Mouse (Mus musculus) neural tube, embryonic 12.5 days (tissue): ENCODE data around the gene Ccdc91. TPM values are rescaled to one million over a fixed set of nuclear protein-coding genes. Genes with fewer than 3 reads are reported as not detected.

ENCODE experiments used
- ATAC-seq: fragments of 200-750 bp; cut with Nextera tagmentation; 2 replicates; pipeline ENCODE4 v1.8.0; 2017; ENCODE audit warnings: low read depth, mild to moderate bottlenecking, moderate TSS enrichment, moderate library complexity; ENCODE audit not compliant: low FRiP score
- H3K27ac ChIP-seq: fragments of 300-500 bp; sonication (generic); 2 replicates; pipeline ENCODE4 v1.5.1; 2016
- H3K27me3 ChIP-seq: fragments of 300-500 bp; sonication (generic); replicated peaks from 2 replicates; pipeline ENCODE4 v1.6.1; 2016; ENCODE audit warnings: mild to moderate bottlenecking
- H3K36me3 ChIP-seq: fragments of 300-500 bp; sonication (generic); 2 replicates; pipeline ENCODE4 v1.6.1; 2016; ENCODE audit warnings: mild to moderate bottlenecking
- H3K4me1 ChIP-seq: fragments of 300-500 bp; sonication (generic); 2 replicates; pipeline ENCODE4 v1.6.1; 2016
- H3K4me2 ChIP-seq: fragments of 300-500 bp; sonication (generic); replicated peaks from 2 replicates; pipeline ENCODE4 v1.6.1; 2016; ENCODE audit warnings: mild to moderate bottlenecking
- H3K4me3 ChIP-seq: fragments of 300-500 bp; sonication (generic); 2 replicates; pipeline ENCODE4 v1.5.1; 2016
- H3K9ac ChIP-seq: fragments of 300-500 bp; sonication (generic); 2 replicates; pipeline ENCODE4 v1.6.1; 2016; ENCODE audit warnings: mild to moderate bottlenecking
- H3K9me3 ChIP-seq: fragments of 300-500 bp; sonication (generic); 2 replicates; pipeline ENCODE4 v1.6.1; 2016; ENCODE audit warnings: mild to moderate bottlenecking
- WGBS: fragments of 180-500 bp; shearing (Covaris S2); methylation state at CpG from one replicate; pipeline ENCODE4 v1.1.7; 2016; 5-methylcytosine and 5-hydroxymethylcytosine counted together
- polyA plus RNA-seq: library from polyadenylated mRNA; unstranded; fragments of >200 nt; fragmentation: Nextera tagmentation; extraction: Ambion mirVana; gene quantifications from 2 replicates; pipeline ENCODE4 v1.2.1, GENCODE M21; 2016

The Ccdc91 gene
- polyA plus RNA-seq, 1 experiment from 2014 or later: 39.2 TPM

DNA sequence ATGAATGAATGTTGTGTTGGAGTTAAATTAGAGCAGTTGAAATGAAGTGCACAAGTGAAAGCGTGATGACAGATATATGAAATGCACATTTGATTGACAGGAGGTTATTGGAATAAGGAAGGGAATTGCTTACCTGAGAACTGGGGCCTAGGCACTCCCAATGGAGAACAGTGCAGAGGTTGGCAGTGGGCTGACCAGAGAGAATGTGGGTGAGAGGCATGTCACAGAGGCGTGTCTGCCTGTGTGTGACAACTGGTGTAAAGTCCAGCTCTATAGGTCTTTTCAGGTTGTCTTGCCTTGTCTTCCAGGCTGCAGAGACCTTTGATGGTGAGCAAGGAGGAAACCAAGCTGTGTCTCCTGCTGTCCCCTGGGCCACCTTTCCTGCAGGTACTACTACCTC, 34.9 kb downstream of the Ccdc91 start:
- no peak for ATAC-seq
- no peaks in the 10 kb centered on the region for H3K4me1 ChIP-seq
- H3K9me3 ChIP-seq: no peaks in the 10 kb centered on the region
- no peak overlapping the region for H3K4me2 ChIP-seq
- no peak overlapping the region for H3K27ac ChIP-seq
- H3K27me3 ChIP-seq: no peaks in the 10 kb centered on the region
- H3K9ac ChIP-seq: no peak overlapping the region
- no peaks in the 10 kb centered on the region for H3K36me3 ChIP-seq
- WGBS: 91% methylated on average over 2 of the region's 2 CpGs
- H3K4me3 ChIP-seq: no peak overlapping the region

GRCm38 (mm10) chr6:147517909-147518308, 42.3 kb downstream of the Ccdc91 start:
- WGBS: 89% methylated on average over 8 of the region's 8 CpGs
- no peaks in the 10 kb centered on the region for H3K36me3 ChIP-seq
- H3K4me3 ChIP-seq: no peak overlapping the region
- H3K4me1 ChIP-seq: no peaks in the 10 kb centered on the region
- no peaks in the 10 kb centered on the region for H3K27me3 ChIP-seq
- no peak overlapping the region for H3K27ac ChIP-seq
- ATAC-seq: no peak
- H3K9ac ChIP-seq: no peak overlapping the region
- H3K9me3 ChIP-seq: no peaks in the 10 kb centered on the region
- no peak overlapping the region for H3K4me2 ChIP-seq

GRCm38 (mm10) chr6:147525236-147525635, 49.6 kb downstream of the Ccdc91 start:
- H3K4me2 ChIP-seq: no peak overlapping the region
- no peak for ATAC-seq
- no peaks in the 10 kb centered on the region for H3K4me1 ChIP-seq
- H3K9ac ChIP-seq: no peak overlapping the region
- no peaks in the 10 kb centered on the region for H3K27me3 ChIP-seq
- no peak overlapping the region for H3K4me3 ChIP-seq
- no peaks in the 10 kb centered on the region for H3K36me3 ChIP-seq
- no peaks in the 10 kb centered on the region for H3K9me3 ChIP-seq
- no peak overlapping the region for H3K27ac ChIP-seq

DNA sequence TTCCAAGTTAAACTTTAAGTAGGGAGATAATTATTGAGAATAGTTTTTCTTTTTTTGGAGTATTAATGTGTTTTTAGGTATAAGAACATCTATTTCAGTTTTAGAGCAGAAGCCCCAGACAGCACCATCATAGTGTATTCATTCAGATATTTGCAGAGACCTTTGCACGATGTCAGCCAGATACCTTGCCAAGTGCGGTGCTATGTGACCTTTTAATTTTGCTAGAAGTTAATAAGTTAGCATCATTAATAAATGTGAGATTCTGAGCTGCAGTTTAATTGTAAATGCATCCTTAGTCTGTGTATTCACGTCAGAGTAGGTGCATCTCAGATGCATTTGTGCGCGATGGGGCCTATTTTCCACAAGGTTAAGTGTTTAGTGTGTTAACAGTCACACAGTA, 59.3 kb downstream of the Ccdc91 start:
- H3K9me3 ChIP-seq: no peaks in the 10 kb centered on the region
- no peak overlapping the region for H3K4me3 ChIP-seq
- H3K36me3 ChIP-seq: 0 out of 2 replicates have a peak, but pooled peaks cover 3% of the 10 kb centered on the region
- ATAC-seq: no peak
- 96% methylated on average over 5 of the region's 5 CpGs for WGBS
- no peak overlapping the region for H3K4me2 ChIP-seq
- no peak overlapping the region for H3K27ac ChIP-seq
- no peaks in the 10 kb centered on the region for H3K27me3 ChIP-seq
- no peak overlapping the region for H3K9ac ChIP-seq
- no peaks in the 10 kb centered on the region for H3K4me1 ChIP-seq

GRCm38 (mm10) chr6:147538236-147538635, 62.6 kb downstream of the Ccdc91 start:
- Histone ChIP-seq H3K9me3 (no peaks in the 10 kb centered on the region), H3K4me2 (no peak overlapping the region), H3K4me3 (no peak overlapping the region), H3K27ac (no peak overlapping the region), H3K36me3 (0 out of 2 replicates have a peak, but pooled peaks cover 3% of the 10 kb centered on the region), H3K9ac (no peak overlapping the region), H3K27me3 (no peaks in the 10 kb centered on the region), H3K4me1 (no peaks in the 10 kb centered on the region)
- no peak for ATAC-seq
- 92% methylated on average over 5 of the region's 5 CpGs for WGBS

GRCm38 (mm10) chr6:147539056-147539600, 63.5 kb downstream of the Ccdc91 start:
- Histone ChIP-seq H3K9me3 (no peaks in the 10 kb centered on the region), H3K27ac (no peak overlapping the region), H3K9ac (no peak overlapping the region), H3K4me3 (no peak overlapping the region), H3K4me2 (no peak overlapping the region), H3K4me1 (no peaks in the 10 kb centered on the region), H3K27me3 (no peaks in the 10 kb centered on the region), H3K36me3 (0 out of 2 replicates have a peak, but pooled peaks cover 3% of the 10 kb centered on the region)
- 85% methylated on average over 7 of the region's 7 CpGs for WGBS
- ATAC-seq: no peak

DNA sequence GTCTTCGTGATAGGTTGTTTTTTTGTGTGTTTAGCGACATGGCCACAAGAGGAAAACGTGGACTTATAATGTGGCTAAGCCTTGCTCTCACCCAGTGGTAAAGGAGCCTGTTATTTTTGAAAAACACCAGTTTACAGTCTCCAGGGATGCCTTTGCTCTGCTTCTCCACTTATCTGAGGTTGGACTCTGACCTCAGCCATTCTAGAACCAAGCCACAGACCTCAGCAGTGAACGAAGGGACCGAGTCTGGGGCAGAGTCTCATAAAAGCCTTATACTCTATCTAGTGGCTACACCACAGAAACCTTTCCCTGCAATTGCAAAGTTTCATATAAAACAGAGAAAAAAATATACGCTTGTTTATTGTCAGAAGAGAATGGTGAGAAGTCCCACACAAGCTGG, 65.3 kb downstream of the Ccdc91 start:
- Histone ChIP-seq H3K27me3 (no peaks in the 10 kb centered on the region), H3K9me3 (no peaks in the 10 kb centered on the region), H3K27ac (no peak overlapping the region), H3K36me3 (no peaks in the 10 kb centered on the region), H3K4me3 (no peak overlapping the region), H3K9ac (no peak overlapping the region), H3K4me2 (no peak overlapping the region), H3K4me1 (no peaks in the 10 kb centered on the region)
- WGBS: 92% methylated on average over 6 of the region's 6 CpGs
- ATAC-seq: no peak

DNA sequence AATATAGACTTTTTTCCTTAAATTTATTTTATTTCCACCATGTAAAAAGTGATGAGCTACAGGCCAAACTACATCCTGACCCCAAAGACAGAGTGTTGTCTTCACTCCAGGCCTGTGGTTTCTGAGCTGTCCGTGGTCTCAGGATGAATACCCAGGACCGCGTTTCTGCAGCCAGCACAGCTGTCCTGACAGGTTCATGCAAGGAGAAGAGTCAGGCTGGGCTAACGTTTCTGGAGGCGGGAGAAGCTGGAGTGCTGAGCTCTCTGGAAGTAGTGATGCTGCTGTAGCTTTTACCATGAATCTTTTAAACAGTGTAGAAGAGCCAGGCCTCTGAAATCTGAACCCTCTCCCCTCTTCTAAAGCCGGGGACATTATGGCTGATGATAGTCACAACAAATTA, 80.0 kb downstream of the Ccdc91 start:
- H3K9me3 ChIP-seq: no peaks in the 10 kb centered on the region
- no peak overlapping the region for H3K9ac ChIP-seq
- no peaks in the 10 kb centered on the region for H3K36me3 ChIP-seq
- H3K4me2 ChIP-seq: no peak overlapping the region
- WGBS: 82% methylated on average over 6 of the region's 6 CpGs
- no peak overlapping the region for H3K27ac ChIP-seq
- H3K27me3 ChIP-seq: no peaks in the 10 kb centered on the region
- no peak overlapping the region for H3K4me3 ChIP-seq
- no peaks in the 10 kb centered on the region for H3K4me1 ChIP-seq
- no peak for ATAC-seq

DNA sequence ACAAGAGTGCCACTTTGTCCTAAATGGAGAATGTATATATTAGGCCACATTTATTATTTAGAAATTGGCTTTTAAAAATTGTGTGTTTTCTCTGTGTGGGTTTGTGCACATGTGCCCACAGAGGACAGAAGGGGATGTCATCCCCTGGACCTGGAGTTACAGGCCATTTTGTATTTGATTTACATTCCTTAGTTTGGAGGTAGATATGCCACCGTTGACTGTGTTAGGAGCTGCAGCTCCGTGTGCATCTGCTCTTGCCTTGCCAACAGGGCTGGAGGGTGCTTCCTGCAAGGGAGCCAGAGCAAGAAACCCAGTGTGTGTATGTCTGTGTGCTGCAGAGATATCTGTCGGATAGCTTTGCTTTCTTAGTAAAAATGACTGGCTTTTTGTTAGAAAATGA, 83.7 kb downstream of the Ccdc91 start:
- no peaks in the 10 kb centered on the region for H3K9me3 ChIP-seq

DNA sequence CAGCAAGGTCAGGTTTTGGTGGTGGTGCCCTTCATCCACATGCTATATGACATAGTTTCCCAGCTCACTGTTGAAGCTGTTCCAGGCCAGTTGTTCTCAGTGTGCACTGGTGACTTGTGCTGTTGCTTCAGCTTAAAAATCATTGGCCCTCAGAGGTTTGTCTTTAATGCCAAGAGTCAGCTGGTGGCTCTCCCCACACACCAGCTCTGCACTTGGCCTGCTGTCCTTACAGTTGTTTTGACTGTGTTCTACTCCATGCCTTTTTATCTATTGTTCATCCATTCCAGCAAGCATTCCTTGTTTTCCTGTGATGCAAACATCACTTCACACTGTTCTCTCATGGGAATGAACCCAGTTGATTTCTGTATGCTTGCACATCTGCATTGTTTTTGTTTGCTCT, 84.8 kb downstream of the Ccdc91 start:
- no peaks in the 10 kb centered on the region for H3K27me3 ChIP-seq
- H3K4me2 ChIP-seq: no peak overlapping the region
- H3K9me3 ChIP-seq: no peaks in the 10 kb centered on the region
- no peaks in the 10 kb centered on the region for H3K36me3 ChIP-seq
- H3K4me3 ChIP-seq: no peak overlapping the region
- no peak for ATAC-seq
- H3K27ac ChIP-seq: no peak overlapping the region
- no peak overlapping the region for H3K9ac ChIP-seq
- H3K4me1 ChIP-seq: no peaks in the 10 kb centered on the region

More for the DNA sequence above, 83.7 kb downstream of the Ccdc91 start:
- no peak for ATAC-seq
- Histone ChIP-seq H3K4me3 (no peak overlapping the region), H3K4me1 (no peaks in the 10 kb centered on the region), H3K36me3 (no peaks in the 10 kb centered on the region), H3K27me3 (no peaks in the 10 kb centered on the region), H3K9ac (no peak overlapping the region), H3K27ac (no peak overlapping the region), H3K4me2 (no peak overlapping the region)
- 80% methylated on average over 3 of the region's 3 CpGs for WGBS

DNA sequence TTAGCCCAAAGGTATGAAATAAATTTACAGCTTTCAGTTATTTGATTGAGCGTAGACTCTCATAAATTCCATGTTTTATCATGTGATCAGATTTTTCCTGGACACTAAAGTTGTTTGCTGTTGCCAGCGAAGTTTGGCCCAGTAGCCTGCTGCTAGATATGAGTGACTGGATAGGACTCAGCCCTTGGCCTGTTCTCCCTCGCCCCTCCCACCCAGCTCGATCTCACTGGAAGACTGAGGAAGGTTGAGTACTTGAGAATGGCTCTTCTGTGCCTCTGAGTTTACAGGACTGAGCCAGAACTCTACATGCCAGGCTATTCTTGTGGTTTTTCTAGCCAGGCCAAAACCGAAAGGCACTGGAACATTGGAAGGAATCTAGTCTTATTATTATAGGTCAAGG, 93.6 kb downstream of the Ccdc91 start:
- Histone ChIP-seq H3K4me2 (no peak overlapping the region), H3K9ac (no peak overlapping the region), H3K27ac (no peak overlapping the region), H3K9me3 (no peaks in the 10 kb centered on the region), H3K27me3 (no peaks in the 10 kb centered on the region), H3K4me3 (no peak overlapping the region), H3K36me3 (no peaks in the 10 kb centered on the region), H3K4me1 (no peaks in the 10 kb centered on the region)
- ATAC-seq: no peak
- WGBS: 92% methylated on average over 5 of the region's 5 CpGs

DNA sequence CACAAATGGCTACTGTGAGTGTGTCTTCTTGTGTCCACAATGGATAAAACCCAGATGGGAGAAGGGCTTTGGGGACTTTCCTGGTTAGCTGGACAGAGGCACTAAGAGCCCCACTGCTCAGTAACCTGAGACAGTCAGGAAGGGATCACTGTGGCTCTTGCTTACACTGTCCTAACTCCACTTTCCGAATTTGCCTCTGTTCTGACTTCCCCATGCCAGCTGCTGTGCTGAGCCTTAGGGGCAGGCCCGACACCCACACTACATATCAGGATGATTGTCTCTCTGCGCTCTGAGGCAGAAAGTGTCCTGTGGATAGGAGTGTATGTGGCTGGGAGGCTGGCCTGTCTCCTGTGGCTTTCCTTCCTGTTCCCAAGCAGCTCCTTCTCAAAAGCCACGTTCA, 97.5 kb downstream of the Ccdc91 start:
- Histone ChIP-seq H3K9me3 (no peaks in the 10 kb centered on the region), H3K4me3 (no peak overlapping the region), H3K9ac (no peak overlapping the region), H3K4me1 (peaks cover 5% of the 10 kb centered on the region; the same call in 1 of the 2 replicates), H3K36me3 (no peaks in the 10 kb centered on the region), H3K27ac (no peak overlapping the region), H3K27me3 (no peaks in the 10 kb centered on the region), H3K4me2 (no peak overlapping the region)
- no peak for ATAC-seq
- WGBS: 47% methylated on average over 4 of the region's 4 CpGs

GRCm38 (mm10) chr6:147574454-147575182, 99.0 kb downstream of the Ccdc91 start:
- WGBS: 45% methylated on average over 5 of the region's 5 CpGs
- no peak overlapping the region for H3K4me3 ChIP-seq
- H3K27ac ChIP-seq: no peak overlapping the region
- H3K4me1 ChIP-seq: peaks cover 5% of the 10 kb centered on the region; the same call in 1 of the 2 replicates
- H3K9me3 ChIP-seq: no peaks in the 10 kb centered on the region
- H3K36me3 ChIP-seq: no peaks in the 10 kb centered on the region
- no peaks in the 10 kb centered on the region for H3K27me3 ChIP-seq
- H3K9ac ChIP-seq: no peak overlapping the region
- ATAC-seq: no peak
- no peak overlapping the region for H3K4me2 ChIP-seq
